Mouse (Mus musculus): ENCODE data around the gene Mmp3. TPM values are rescaled to one million over a fixed set of nuclear protein-coding genes. Genes with fewer than 3 reads are reported as not detected.

The Mmp3 gene
- polyA plus RNA-seq (2014; fragmentation: Illumina TruSeq; extraction: RNeasy Lipid Tissue Mini Kit (QIAGEN cat#74804); ENCODE audit: low read depth, low replicate concordance): 1.6 TPM

GRCm38 (mm10) chr9:7445522-7445921 lies at the start of gene Mmp3:
Mmp3 (plus strand) TSS chr9:7445822.

GRCm38 (mm10) chr9:7502051-7502450 lies 56.4 kb downstream of the Mmp3 start, which contains the start of gene Mmp10:
Mmp10 (plus strand) TSS chr9:7502352.

Other genes with a start within 250 kb of the Mmp3 start
- 0.17 TPM for gene Mmp13, start 173.3 kb upstream of the Mmp3 start, polyA plus RNA-seq (2014; fragmentation: Illumina TruSeq; extraction: RNeasy Lipid Tissue Mini Kit (QIAGEN cat#74804); ENCODE audit: low read depth, low replicate concordance)
- gene Mmp12, start 101.4 kb upstream of the Mmp3 start, polyA plus RNA-seq (2014; fragmentation: Illumina TruSeq; extraction: RNeasy Lipid Tissue Mini Kit (QIAGEN cat#74804); ENCODE audit: low read depth, low replicate concordance): 21.3 TPM
- 0.29 TPM for gene Mmp1b, start 57.8 kb upstream of the Mmp3 start, polyA plus RNA-seq (2014; fragmentation: Illumina TruSeq; extraction: RNeasy Lipid Tissue Mini Kit (QIAGEN cat#74804); ENCODE audit: low read depth, low replicate concordance)
- not detected for gene Mmp10, start 56.5 kb downstream of the Mmp3 start, polyA plus RNA-seq (2014; fragmentation: Illumina TruSeq; extraction: RNeasy Lipid Tissue Mini Kit (QIAGEN cat#74804); ENCODE audit: low read depth, low replicate concordance)
- gene Mmp8, start 112.6 kb downstream of the Mmp3 start, polyA plus RNA-seq (2014; fragmentation: Illumina TruSeq; extraction: RNeasy Lipid Tissue Mini Kit (QIAGEN cat#74804); ENCODE audit: low read depth, low replicate concordance): not detected
- gene Mmp27, start 125.6 kb downstream of the Mmp3 start, polyA plus RNA-seq (2014; fragmentation: Illumina TruSeq; extraction: RNeasy Lipid Tissue Mini Kit (QIAGEN cat#74804); ENCODE audit: low read depth, low replicate concordance): 0.45 TPM
- not detected for gene Mmp20, start 182.4 kb downstream of the Mmp3 start, polyA plus RNA-seq (2014; fragmentation: Illumina TruSeq; extraction: RNeasy Lipid Tissue Mini Kit (QIAGEN cat#74804); ENCODE audit: low read depth, low replicate concordance)
- 65.5 TPM for gene Mmp7, start 246.3 kb downstream of the Mmp3 start, polyA plus RNA-seq (2014; fragmentation: Illumina TruSeq; extraction: RNeasy Lipid Tissue Mini Kit (QIAGEN cat#74804); ENCODE audit: low read depth, low replicate concordance)

Measured in adipose tissue, adult 10 weeks (tissue).